In genomic region chrX:51461413-51461812, GRCm38 (mm10) we compare ENCODE assay signal across 20 mouse cellular contexts.
"Had no signal": no experiment of that assay in that cellular context is flagged by ENCODE, and none has a peak within 500 bp of the region (broad histone marks: within the 10 kb centered on the region; RNA-seq: fewer than 3 reads in every experiment).

No protein-coding gene starts in this region.

- H3K9me3 ChIP-seq: kidney, embryonic 15.5 days; limb, embryonic 13.5 days; liver, embryonic 12.5 days; liver, embryonic 15.5 days; lung, embryonic 15.5 days; midbrain, embryonic 13.5 days; stomach, embryonic 15.5 days had no signal

- H3K4me2 ChIP-seq: kidney, embryonic 15.5 days; limb, embryonic 13.5 days; liver, embryonic 12.5 days; liver, embryonic 15.5 days; lung, embryonic 15.5 days; midbrain, embryonic 13.5 days; stomach, embryonic 15.5 days had no signal

- ATAC-seq: liver, embryonic 12.5 days; midbrain, embryonic 13.5 days; midbrain, embryonic 16.5 days had no signal

- H3K4me3 ChIP-seq: kidney, embryonic 15.5 days; limb, embryonic 13.5 days; liver, embryonic 12.5 days; liver, embryonic 15.5 days; lung, embryonic 15.5 days; midbrain, embryonic 13.5 days; stomach, embryonic 15.5 days had no signal

- H3K27me3 ChIP-seq: liver, embryonic 12.5 days; liver, embryonic 15.5 days; lung, embryonic 15.5 days; midbrain, embryonic 13.5 days; stomach, embryonic 15.5 days had no signal

- H3K27ac ChIP-seq: kidney, embryonic 15.5 days; limb, embryonic 13.5 days; liver, embryonic 12.5 days; liver, embryonic 15.5 days; lung, embryonic 15.5 days; midbrain, embryonic 13.5 days; stomach, embryonic 15.5 days had no signal

- DNase-seq: kidney, adult 11 months; kidney, adult 8-10 months; kidney, postnatal 10 days; kidney, postnatal 36 days; layer of hippocampus, postnatal 36 days; left cerebral cortex, postnatal 4 days; liver; lung, adult 18-20 months; lung, postnatal 10 days; lung, postnatal 36 days; thymus, postnatal 14 days; thymus, postnatal 4 days had no signal

- H3K36me3 ChIP-seq: kidney, embryonic 15.5 days; limb, embryonic 13.5 days; liver, embryonic 12.5 days; liver, embryonic 15.5 days; lung, embryonic 15.5 days; midbrain, embryonic 13.5 days; stomach, embryonic 15.5 days had no signal

- H3K9ac ChIP-seq: kidney, embryonic 15.5 days; limb, embryonic 13.5 days; liver, embryonic 12.5 days; liver, embryonic 15.5 days; lung, embryonic 15.5 days; midbrain, embryonic 13.5 days; stomach, embryonic 15.5 days had no signal

- H3K4me1 ChIP-seq: kidney, embryonic 15.5 days; limb, embryonic 13.5 days; liver, embryonic 12.5 days; liver, embryonic 15.5 days; lung, embryonic 15.5 days; midbrain, embryonic 13.5 days; stomach, embryonic 15.5 days had no signal
